Mouse (Mus musculus) thymus, postnatal 25 days (tissue): ENCODE measurements around the gene Tac2.

Experiments used
- DNase-seq: peaks from one replicate; pipeline ENCODE4 v3.0.0; 2022

The Tac2 gene

DNA sequence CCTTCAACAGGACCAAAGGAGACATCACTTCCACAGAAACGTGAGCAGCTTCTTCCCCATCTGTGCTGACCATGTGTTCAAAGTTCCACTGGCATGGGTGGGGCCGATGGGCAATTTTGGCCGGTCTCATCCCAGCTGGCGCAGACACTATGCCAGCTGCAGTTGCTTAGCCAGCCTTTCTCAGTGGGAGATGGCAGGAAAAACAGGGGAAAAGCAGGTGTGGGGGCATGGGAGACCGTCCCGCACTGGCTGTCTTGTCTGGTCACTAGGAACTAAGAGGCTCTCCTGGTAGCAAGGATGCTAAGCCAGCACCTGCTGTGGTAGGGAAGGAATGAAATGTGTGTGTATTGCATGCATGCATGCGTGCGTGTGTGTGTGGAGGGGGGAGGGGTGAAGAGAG is 4.2 kb downstream of the Tac2 start:
- DNase-seq: no peak

DNA sequence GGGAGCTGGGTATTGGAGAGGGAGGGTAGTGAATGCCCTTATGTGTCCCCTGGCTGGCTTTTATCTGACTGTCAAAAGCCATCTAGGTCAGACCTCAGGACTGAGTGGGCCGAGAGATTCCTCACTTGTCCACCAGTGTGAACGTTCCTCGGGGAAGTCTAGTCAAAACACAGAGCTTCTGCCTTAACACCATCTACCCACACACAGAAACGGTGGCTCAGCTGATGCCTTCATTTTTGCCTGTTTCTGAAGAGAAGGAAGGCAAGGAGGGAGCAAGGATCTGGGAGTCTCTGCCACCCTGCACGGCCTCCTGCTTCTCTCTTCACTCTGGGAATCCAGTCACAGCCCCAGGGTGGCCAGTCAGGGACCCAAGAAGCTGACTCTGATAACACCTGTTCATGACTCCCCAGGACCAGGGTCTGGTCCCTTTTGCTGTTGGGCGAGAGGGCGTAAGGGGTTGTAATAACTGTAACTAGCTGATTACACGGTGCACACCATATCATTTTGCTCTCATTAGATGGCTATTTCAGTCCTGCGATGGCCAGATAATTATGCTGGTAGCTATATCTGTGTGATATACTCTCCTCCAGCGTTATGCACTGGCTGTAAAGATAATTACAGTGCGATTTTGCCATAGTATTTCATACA is 6.1 kb downstream of the Tac2 start:
- DNase-seq: no peak

GRCm38 (mm10) chr10:127730933-127731310 is 6.6 kb downstream of the Tac2 start:
- no peak for DNase-seq

DNA sequence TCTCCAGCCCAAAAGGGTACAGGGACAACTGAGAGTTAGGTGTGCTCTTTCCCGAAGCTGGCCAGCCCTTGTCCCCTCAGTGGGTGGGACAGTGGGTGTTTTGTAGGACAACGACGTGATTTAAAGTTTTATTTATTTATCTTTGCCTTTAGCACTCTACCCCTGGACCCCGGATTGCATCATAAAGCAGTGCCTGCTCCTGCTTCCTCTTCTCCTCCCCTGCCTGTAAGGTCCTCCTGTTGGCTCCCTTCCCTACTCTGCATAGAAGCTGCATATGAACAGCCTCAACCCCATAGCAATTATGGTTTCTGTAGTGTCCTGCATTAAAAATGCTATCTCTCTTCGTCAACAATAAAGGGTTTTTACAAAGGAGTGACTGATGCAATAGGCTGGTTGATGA is 7.1 kb downstream of the Tac2 start:
- DNase-seq: no peak

DNA sequence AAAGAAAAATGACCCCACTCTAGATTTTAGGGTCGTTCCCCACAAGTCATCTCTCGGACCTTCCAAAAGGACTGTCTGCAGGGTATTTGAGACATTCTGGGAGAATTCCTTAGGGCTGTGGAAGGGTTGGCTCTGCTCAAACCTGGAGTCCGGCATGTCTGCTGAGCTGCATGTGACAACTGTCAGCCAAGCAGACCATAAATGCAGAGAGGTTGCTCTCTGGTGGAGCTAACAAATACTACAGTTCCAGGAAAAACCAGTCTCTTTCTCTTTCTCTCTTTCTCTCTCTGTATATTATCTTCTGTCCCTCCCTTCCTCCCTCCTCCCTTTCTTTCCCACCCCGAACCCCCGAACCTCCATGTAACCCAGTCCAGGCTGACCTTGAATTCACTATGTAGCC is 10.2 kb downstream of the Tac2 start:
- DNase-seq: no peak

DNA sequence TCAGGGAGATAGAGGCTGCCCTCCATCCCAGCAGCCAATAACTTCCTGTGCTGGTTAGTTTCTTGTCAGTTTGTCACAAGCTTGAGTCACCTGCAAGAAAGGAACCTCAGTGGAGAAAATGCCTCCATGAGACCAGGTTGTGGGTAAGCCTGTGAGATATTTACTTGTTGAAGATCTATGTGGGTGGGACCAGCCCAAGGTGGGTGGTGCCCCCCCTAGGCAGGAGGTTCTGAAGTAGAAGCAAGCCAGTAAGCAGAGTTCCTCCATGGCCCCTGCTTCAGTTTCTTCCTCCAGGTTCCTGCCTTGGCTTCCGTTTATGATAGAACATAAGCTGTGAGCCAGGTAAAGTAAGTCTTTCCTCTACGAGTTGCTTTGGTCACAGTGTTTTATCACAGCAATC is 12.0 kb downstream of the Tac2 start:
- no peak for DNase-seq

GRCm38 (mm10) chr10:127736916-127737315 is 12.6 kb downstream of the Tac2 start:
- no peak for DNase-seq

DNA sequence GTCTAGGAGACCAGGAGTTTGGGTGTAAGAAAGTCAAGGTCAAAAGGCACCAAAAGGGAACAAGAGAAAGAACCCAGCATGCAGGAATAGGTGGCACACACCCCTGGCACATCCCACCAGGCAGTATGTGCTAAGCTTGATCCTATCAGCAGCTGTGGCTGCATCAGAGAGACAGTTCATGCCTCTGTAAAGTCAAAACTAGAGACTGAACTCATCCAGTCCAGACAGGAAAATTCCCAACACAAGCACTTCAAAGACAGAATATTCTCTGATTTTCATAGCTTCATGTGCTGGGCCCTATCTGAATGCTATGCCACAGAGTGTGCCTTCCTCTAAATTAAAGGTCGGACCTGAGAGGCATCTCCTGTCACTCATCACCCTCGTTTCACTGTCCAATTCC is 13.3 kb downstream of the Tac2 start:
- no peak for DNase-seq

DNA sequence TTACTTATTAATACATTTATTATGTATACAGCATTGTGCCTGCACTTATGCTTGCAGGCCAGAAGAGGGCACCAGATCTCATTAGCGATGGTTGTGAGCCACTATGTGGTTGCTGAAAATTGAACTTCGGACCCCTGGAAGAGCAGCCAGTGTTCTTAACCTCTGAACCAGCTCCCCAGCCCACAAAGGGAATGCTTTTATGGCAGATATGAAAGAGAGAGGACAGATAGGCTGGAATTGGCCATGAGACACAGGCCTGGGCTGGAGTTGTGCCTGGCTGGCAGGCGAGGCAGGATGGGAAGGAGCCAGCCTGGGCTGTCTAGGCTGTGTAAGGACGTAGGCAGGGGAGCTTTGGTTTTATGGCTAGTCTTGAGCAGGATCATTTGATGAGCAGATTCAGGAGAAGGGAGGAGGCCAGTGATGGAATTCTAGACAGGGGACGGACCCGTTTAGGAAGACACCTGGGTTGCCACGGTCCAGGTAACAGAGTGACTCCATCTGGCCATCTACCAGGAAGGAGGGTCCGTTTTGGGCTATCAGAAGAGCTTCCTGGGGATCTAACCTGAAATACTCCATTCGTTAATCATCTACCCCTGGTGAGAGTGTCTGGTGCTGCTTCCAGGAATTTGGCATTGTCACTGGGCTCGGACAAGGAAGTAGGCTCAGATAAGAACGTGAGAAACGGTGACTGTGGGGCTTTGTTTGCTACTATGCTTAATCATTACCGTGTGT is 14.0 kb downstream of the Tac2 start:
- DNase-seq: peak; percentile 34

GRCm38 (mm10) chr10:127739083-127739660 is 14.9 kb downstream of the Tac2 start, which contains the start of gene Zbtb39:
Gene Zbtb39 (plus strand): TSS chr10:127739538.
- DNase-seq: peak; percentile 85

DNA sequence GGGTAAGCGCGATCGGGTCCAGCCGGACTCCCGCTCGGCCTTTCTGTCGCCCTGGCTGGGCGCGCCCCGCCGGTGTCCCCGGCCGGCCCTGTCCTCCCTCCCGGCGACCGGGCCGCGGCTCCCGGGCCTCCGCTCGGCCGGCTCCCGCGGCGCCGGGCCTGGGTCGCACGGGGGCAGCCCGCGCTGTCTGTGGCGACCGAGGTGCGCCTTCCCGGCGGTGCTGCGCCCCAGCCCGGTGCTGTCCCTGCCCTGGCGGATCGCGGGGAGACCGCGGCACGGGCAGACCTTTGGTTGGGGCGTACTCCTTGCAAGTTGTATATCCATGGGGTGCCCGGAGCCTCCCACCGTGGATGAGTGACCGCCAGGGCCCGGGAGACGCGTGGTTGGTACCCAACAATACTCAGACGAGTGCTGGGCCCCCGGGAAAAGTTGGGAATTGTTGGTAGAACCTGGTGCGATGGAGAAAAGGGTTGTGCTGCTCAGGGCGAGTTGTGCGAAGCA is 15.4 kb downstream of the Tac2 start:
- DNase-seq: peak; percentile 49

DNA sequence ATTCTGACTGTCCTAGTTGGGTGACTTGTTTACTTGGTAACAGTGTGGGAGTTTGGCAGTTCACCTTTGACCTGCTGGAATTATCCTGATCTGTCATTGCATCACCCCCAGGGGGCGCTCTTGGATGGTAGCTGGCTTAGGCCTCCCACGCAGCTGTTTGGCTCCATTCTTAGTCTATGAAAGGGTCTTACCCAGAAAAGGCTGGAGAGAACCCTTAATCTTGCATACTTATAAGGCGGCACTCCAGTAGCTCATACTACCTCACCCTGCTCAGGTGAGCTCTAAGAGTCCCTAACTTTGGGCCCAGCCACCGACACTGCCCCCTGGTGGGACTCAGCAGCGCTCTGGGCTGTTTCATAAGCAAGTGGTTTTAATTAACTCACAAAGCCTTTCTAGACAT is 20.4 kb downstream of the Tac2 start:
- DNase-seq: peak; percentile 43

DNA sequence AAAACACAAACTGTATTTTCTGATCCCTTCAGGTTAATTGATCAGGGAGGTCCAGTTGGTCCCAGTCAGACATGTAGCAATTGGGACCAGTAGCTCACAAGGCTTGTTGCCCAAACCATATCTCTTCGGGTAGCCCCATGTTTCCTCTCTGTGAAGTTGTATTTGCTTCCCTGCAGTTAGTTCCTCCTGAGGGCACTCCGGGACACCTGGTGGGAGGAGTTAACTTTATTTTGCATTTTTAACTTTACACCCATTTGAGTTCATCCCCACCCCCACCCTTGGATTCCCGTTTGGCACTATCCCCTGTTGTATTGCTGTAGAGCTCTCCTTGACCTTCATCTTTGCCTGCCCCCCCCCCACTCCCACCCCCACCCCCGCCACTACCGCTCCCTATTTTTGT is 21.6 kb downstream of the Tac2 start:
- no peak for DNase-seq

DNA sequence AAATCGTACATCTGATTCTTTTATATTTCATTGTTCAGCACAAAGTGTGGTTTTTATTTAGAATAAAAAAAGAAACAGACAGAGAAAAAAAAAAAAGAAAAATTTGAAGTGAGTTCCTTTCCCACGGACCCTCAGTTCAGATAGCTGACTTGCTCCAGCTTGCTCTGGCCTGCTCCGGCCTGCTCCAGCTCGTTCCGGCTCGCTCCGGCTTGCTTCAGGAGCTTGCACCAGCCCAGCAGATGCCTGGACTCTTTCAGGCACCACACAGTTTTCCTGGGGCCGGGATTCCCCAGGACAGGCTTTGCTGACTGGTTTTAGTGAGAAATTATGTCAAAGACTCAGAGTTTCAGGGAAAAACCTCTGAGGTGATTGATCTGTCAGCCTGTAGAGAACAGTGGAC is 23.0 kb downstream of the Tac2 start:
- DNase-seq: no peak

DNA sequence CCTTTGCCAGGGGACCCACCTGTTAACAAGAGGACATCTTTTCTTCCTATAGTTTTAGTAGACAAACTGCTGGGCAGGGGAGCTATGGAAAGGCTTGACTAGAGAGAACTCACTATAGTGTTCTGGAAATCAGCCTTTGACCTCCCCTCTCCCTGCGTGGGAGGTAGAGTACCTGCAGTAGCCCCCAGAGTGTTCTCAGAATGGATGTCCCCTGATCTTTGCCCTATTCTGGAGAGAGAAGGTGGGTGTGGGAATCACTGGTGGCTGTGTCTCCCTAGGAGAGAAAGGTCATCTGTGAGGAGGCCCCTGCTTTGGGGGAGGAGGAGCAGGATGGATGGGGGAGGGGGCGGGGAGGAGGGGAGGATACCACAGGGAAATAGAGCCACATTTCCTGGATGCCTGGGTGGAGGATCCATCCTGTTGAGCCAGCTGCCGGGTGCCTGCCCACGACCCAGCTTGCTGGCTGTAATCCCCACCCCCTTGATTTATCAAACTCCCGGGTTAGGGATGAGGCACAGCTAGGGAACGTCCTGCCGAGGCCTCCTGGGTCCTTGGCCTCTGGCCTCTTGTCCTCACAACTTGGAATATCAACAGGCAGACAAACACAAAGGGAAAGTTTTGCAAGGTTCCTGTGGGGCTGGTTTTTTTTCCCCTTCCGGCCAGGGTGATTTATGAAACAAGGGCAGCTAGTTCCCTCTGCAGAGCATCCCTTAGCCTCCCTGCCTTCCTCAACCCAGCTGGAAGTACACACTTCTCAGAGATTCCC is 24.8 kb downstream of the Tac2 start:
- no peak for DNase-seq

GRCm38 (mm10) chr10:127750136-127750777 is 26.0 kb downstream of the Tac2 start:
- DNase-seq: no peak

DNA sequence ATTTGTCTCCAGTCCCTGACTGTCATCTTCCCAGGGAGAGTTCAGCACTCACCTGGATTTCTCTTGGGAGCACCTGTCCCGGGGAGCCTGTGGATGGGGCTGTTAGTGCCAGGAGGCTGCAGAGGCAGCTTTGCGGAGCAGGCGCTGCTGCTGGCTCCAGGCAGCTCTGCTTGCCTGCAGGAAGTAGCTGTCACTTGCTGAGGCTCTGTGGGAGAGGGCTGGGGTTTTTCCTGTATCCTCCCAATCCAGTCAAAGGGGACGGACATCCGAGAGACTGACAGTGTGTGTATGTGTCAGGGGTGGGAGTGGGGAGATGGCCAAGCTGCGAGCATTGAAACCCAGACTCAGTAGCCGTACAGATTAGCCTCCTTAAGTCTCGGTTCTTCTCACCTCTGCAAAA is 27.3 kb downstream of the Tac2 start, which contains the start of gene Gpr182:
Gpr182 (minus strand) TSS at position 185 of the 400 bp plus-strand sequence.
- DNase-seq: no peak

DNA sequence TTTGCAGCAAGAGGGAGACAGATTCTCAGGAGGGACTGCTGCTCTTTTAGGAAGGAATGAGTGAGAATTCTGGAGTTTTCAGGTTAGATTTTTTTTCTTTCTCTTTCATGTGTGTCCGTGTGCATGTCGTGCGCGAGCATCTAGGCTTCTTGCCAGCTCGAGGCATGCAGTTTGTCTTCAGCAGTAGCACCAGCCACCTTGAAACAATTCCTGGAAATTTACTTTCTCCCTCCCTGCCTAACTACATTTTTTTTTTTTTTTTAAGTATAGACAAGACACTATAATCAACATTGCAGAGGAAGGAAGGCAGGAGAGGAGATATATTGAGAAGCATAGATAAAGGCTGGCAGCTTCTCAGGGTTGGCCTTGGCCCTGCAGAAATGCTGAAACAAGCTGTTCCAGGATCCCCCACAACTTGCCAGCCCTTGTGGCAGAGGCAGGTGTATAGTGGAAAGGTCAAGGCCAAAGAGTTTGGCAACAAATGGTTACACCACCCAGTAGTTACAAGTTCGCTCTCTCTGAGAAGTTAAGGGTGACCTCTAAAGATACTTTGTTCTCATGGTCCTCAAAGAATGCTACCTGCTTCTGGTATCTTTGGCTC is 30.4 kb downstream of the Tac2 start:
- no peak for DNase-seq

GRCm38 (mm10) chr10:127755246-127755645 is 31.0 kb downstream of the Tac2 start:
- DNase-seq: no peak

DNA sequence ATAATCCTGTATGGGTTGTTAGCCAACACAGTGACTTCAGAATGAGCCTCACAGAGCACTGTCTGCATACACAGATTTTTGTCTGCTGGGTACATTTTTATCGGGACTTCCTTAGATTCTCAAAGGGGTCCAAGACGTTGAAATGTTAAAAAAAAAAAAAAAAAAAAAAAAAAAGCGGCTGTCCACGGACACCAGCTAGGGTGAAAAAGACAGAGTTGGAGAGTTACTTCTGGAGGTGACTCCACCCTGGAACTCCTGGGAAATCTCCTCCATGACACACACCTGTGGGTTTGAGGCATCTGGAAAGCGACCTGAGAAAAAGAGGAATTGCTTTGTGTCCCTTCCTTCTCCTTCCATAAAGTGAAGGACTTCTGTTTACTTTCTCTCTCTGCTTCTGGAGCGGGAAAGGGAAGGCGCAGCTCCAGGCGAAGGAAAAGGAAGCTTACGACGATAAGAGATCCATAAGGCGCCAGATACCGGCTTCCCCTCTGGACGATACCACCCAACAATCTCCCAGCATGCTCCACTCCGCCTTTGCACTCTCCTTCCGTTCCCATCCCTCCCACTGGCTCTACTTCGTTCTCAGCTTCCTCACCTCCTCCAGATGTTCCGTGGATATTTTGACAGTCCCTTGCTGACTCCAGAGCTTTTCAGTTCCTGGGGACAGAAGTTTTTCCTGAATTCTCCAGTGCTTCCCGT is 31.6 kb downstream of the Tac2 start:
- DNase-seq: no peak
